Mouse (Mus musculus) heart, adult 9 months (tissue): ENCODE measurements around the gene Pole4.
A peak's percentile ranks its signal among the peaks of the same experiment; 100 is the strongest.

Experiments
- DNase-seq, 2 experiments: peaks; one replicate each; pipeline ENCODE4 v3.0.0; 2022; ENCODE audit warnings: low spot score in 2 of 2

The Pole4 gene

DNA sequence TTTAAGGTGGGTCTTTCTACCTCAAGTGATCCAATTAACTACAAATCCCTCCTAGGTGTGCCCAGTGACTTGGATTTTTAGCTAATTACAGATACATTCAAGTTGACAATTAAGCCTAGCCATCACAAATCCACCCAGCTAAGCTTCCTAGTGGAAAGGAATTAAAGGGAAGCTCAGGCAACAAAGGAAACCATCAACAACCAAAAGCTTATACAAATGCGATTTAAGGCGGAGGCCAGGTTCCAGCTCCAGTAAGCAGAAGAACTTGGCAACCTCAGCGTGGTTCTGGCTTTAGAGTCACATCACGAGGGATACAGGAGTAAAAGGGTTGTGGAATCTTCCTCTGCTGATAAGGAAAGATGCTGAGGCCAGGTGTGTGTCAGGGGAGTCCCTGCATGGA, 92.0 kb downstream of the Pole4 start:
- DNase-seq = no peak

- DNase-seq = no peak
These were observed 94.1 kb downstream of the Pole4 start for GRCm38 (mm10) chr6:82611049-82611448.

DNA sequence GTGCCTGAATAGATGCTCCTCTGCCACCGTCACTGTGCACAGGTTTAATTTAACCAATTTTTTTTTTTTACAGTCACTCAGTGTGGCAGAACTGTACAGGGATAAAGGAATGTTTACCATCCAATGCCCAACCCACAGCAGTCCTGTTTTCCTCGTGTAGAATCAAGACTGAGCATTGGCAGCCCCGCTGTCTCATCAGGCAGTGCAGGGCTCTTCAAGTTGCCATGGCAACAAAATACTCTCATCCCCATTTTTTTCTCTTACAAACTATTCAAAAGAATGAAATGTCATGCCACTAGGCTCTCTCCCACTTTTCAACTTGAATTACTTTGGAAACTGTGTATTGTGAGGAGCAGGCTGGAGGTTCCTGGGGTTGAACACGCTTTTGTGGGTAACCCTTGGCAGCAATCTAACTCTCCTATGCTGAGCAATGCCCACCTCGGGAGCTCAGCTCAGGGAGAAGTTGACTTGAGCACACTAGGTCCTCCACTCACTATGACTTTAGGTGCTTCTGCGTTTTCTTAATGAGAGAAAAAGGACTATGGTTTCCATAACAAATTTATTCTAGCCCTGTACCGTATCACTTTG, 95.7 kb downstream of the Pole4 start:
- DNase-seq = no peak

DNA sequence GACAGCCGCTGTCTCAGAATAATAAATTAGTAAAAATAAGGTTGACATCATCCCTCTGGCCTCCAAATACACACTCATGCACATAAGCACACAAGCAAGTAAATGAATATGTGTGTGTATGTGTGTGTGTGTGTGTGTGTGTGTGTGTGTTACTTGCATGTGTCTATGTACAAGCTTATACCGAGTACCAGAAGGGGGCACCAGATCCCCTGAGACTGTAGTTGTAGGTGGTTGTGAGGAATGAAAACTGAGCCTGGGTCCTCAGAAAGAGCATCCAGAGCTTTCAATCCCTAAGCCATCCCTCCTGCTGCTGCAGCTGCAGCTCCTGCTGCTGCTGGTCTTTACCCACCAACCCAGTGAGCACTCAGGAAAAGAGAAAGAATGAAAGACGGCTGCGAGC, 96.4 kb downstream of the Pole4 start:
- DNase-seq = no peak

- DNase-seq = no peak
These were observed 100.4 kb downstream of the Pole4 start for GRCm38 (mm10) chr6:82604791-82605190.

DNA sequence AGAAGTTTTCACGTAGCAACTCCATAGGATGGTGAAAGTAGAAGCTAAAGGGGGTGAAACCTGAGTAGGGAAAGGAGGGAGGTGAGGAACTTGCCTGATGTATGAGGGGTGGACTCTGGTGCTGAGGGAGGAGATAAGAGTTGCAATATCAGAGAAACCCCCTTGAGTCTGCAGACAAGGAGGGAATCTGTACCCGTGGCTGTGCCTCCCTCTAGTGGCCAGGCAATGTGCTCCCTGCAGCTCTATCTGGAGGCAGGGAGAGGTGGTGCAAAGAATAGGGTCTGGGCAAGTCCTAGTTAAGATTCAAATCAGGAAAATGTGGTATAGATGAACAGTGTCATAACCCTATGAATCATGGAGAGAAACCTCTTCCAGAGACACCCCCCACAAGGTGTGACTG, 101.5 kb downstream of the Pole4 start:
- no peak for DNase-seq

DNA sequence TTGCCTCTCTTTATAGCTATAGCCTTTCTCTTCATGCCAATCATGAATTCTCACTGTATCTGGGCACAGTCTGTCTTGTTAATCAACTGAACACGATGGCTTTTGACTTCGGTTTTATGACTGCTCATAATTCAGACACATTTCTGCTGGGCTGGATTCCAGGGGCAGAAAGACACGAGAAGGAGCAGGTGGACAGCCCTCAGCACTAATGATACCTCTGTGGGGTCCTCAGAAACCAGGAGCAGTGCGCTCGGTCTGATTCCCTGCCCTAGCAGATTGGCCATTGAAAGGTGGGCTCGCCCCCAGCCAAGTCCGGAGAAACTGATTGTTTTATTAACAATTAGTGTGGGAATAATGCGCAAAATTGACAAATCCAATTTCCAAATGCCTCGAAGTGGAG, 101.9 kb downstream of the Pole4 start:
- DNase-seq = no peak

GRCm38 (mm10) chr6:82595461-82596090, 109.6 kb downstream of the Pole4 start:
- no peak for DNase-seq

DNA sequence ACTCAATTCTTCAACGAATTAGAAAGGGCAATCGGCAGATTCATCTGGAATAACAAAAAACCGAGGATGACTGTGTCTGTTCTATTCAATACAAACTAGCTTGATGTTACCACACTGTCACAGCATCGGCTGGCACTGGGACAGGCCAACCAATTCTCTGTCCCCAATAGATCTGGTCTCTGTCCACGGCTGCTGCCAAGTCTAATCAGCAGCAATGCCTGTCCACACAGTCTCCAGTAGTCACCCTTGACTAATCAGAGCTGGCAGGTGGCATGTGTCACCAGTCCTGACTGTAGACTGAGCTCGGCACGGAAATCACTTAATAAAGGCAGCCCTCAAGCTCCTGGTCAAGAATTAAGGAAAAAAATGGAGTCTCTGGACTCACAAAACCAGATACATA, 115.8 kb downstream of the Pole4 start:
- DNase-seq = peak; percentile 8 to 9

GRCm38 (mm10) chr6:82585396-82585795, 119.8 kb downstream of the Pole4 start:
- no peak for DNase-seq

GRCm38 (mm10) chr6:82575445-82575844, 129.7 kb downstream of the Pole4 start:
- DNase-seq = no peak
